8 mouse cellular contexts compared by ENCODE assay signal in genomic region chr3:122461932-122462871, GRCm38 (mm10).
DNase-seq lines count a peak whose midpoint lies in the region; ATAC-seq and TF ChIP-seq lines count a peak whose summit lies in the region.

No protein-coding gene starts in this region.

- no peak for TF ChIP-seq EP300 in liver, postnatal 0 days (IDR thresholded peaks at IDR 0.05; ENCODE audit: low read depth)

- no peaks in the 10 kb centered on the region for H3K36me3 ChIP-seq in liver, postnatal 0 days (replicated peaks; ENCODE audit: insufficient read depth, low read length)
- H3K36me3 ChIP-seq in liver, embryonic 12.5 days = no peaks in the 10 kb centered on the region
- no peaks in the 10 kb centered on the region for H3K36me3 ChIP-seq in neural tube, embryonic 14.5 days (ENCODE audit: control insufficient read depth, insufficient read depth, low read length)

- H3K9me3 ChIP-seq in liver, postnatal 0 days (ENCODE audit: low read length) = no peaks in the 10 kb centered on the region
- no peaks in the 10 kb centered on the region for H3K9me3 ChIP-seq in liver, embryonic 12.5 days (replicated peaks)
- H3K9me3 ChIP-seq in neural tube, embryonic 14.5 days (ENCODE audit: control insufficient read depth, low read length) = no peaks in the 10 kb centered on the region

- H3K9ac ChIP-seq in liver, postnatal 0 days (replicated peaks) = no peak overlapping the region
- H3K9ac ChIP-seq in liver, embryonic 12.5 days = no peak overlapping the region
- no peak overlapping the region for H3K9ac ChIP-seq in neural tube, embryonic 14.5 days (replicated peaks; ENCODE audit: low read depth, low read length)

- no peak overlapping the region for H3K27ac ChIP-seq in liver, postnatal 0 days (ENCODE audit: low read depth)
- no peak overlapping the region for H3K27ac ChIP-seq in liver, embryonic 12.5 days
- peak overlapping the region; percentile 23; the same call in 1 of the 2 replicates for H3K27ac ChIP-seq in neural tube, embryonic 14.5 days (ENCODE audit: low read depth, low read length)

- no peaks in the 10 kb centered on the region for H3K27me3 ChIP-seq in liver, postnatal 0 days (ENCODE audit: insufficient read depth, low read length)
- H3K27me3 ChIP-seq in liver, embryonic 12.5 days (replicated peaks) = no peaks in the 10 kb centered on the region
- H3K27me3 ChIP-seq in neural tube, embryonic 14.5 days (ENCODE audit: control insufficient read depth, insufficient read depth, low read length) = no peaks in the 10 kb centered on the region

- DNase-seq in liver, postnatal 0 days = no peak
- peak; percentile 48 for DNase-seq in cerebellum, adult 8-10 months
- DNase-seq in heart, postnatal 10 days = peak; percentile 58 to 66
- peak; percentile 87 to 89 for DNase-seq in kidney, postnatal 25 days
- DNase-seq in thymus, postnatal 14 days = no peak
- DNase-seq in liver = no peak

- no peak for TF ChIP-seq CTCF in liver, postnatal 0 days (IDR thresholded peaks at IDR 0.05; ENCODE audit: low read depth)

- H3K4me2 ChIP-seq in liver, postnatal 0 days (ENCODE audit: low read depth, low read length) = peak overlapping the region; percentile 6; the same call in 1 of the 2 replicates
- H3K4me2 ChIP-seq in liver, embryonic 12.5 days = no peak overlapping the region
- H3K4me2 ChIP-seq in neural tube, embryonic 14.5 days (ENCODE audit: low read depth, low read length) = peak overlapping the region; percentile 25; the same call in 1 of the 2 replicates

- 61% methylated on average over 18 of the region's 18 CpGs for WGBS in liver, postnatal 0 days (ENCODE audit: insufficient replicate concordance)
- WGBS in liver, embryonic 12.5 days (ENCODE audit: insufficient replicate concordance) = 62% methylated on average over 18 of the region's 18 CpGs
- 31% methylated on average over 18 of the region's 18 CpGs for WGBS in neural tube, embryonic 14.5 days

- intact Hi-C loops in heart, postnatal 10 days (cut with DNase I) = loop anchor here (10.0 kb wide), 1 partner anchor 297 kb away; no protein-coding TSS in a partner anchor

- H3K4me3 ChIP-seq in liver, postnatal 0 days (ENCODE audit: low read depth, low read length) = no peak overlapping the region
- no peak overlapping the region for H3K4me3 ChIP-seq in liver, embryonic 12.5 days
- H3K4me3 ChIP-seq in neural tube, embryonic 14.5 days (ENCODE audit: low read depth, low read length) = no peak overlapping the region

- no peak for ATAC-seq in liver, postnatal 0 days
- ATAC-seq in liver, embryonic 12.5 days = no peak
- peak; percentile 23; the same call in 1 of the 2 replicates for ATAC-seq in neural tube, embryonic 14.5 days (ENCODE audit: low read depth)

- 0 out of 2 replicates have a peak, but pooled peaks cover 6% of the 10 kb centered on the region for H3K4me1 ChIP-seq in liver, postnatal 0 days (ENCODE audit: insufficient read depth)
- H3K4me1 ChIP-seq in liver, embryonic 12.5 days = no peaks in the 10 kb centered on the region
- peaks cover 25% of the 10 kb centered on the region; the same call in 1 of the 2 replicates for H3K4me1 ChIP-seq in neural tube, embryonic 14.5 days (ENCODE audit: control insufficient read depth, insufficient read depth, low read length)

Comparison
In these comparisons a context has a peak if more than half of its experiments do, and no peak if none do; other contexts are left out.
1. DNase-seq: peak in cerebellum, adult 8-10 months (single experiment), heart, postnatal 10 days (2 of 2) and kidney, postnatal 25 days (2 of 2); none in liver, postnatal 0 days (single experiment), thymus, postnatal 14 days (single experiment) and liver (single experiment).